Mouse (Mus musculus) olfactory bulb, adult 2 months (tissue): ENCODE results near the gene Cemip.

ENCODE experiments used
- CTCF ChIP-seq: fragments of 200-500 bp; IDR thresholded peaks from 2 replicates; pipeline ENCODE4 v1.5.1; 2012; ENCODE audit warnings: low read depth, mild to moderate bottlenecking, low read length, moderate library complexity; ENCODE audit not compliant: insufficient read depth
- POLR2A ChIP-seq: fragments of 200-500 bp; IDR thresholded peaks from 2 replicates; pipeline ENCODE4 v1.6.1; 2012; ENCODE audit warnings: mild to moderate bottlenecking, low read depth, low read length, moderate library complexity; ENCODE audit not compliant: insufficient read depth

DNA sequence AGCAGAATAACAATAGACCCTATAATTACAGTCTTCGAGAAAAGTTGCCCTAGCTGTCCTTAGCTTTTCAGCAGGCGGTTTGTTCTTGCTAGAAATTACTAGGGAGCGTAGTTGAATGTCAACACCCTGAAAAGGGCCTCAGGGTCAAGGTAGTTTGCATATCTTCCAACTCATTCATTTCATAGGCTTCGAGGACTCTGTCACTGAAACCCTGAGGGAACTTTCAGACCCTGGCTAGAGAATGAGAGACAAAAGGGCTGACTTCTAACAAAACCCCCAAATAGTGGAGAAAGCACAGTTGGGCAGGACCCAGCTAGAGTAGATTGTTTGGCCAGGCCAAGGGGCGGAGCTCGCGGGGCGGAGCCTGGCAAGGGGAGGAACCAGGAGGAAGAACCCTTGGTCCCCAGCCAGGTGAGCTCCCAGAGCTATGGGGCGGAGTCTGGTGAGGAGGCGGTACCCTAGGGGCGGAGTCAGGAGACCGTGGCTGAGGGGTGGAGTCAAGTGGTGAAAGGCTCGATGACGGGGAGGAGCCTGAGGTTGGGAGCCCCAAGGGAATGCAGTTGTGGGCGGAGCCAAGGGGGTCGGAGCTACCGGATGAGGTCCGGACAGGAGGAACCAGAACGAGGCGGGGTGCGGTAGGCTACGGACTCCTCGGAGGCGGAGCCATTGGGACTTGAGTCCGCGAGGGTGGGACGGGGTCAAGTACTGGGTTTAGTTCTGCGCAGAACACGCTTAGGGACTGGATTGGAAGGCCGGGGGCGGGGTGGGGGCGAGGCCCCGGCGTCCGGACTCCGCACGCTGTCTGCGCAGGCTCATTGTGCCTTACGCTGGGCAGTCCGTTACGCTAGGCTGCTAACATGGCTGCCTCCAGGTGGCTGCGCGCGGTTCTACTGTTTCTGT is 194.6 kb downstream of the Cemip start:
- no peak for TF ChIP-seq CTCF
- peak; percentile 38; the same call in 1 of the 2 replicates for TF ChIP-seq POLR2A
